Mouse (Mus musculus): ENCODE measurements at regions not wholly inside any gene's neighbourhood (a gene's known extent, or its start where the extent isn't known, plus 50 kb on each side); places are given as distances from the start of the nearest gene placed in this dataset.

DNA sequence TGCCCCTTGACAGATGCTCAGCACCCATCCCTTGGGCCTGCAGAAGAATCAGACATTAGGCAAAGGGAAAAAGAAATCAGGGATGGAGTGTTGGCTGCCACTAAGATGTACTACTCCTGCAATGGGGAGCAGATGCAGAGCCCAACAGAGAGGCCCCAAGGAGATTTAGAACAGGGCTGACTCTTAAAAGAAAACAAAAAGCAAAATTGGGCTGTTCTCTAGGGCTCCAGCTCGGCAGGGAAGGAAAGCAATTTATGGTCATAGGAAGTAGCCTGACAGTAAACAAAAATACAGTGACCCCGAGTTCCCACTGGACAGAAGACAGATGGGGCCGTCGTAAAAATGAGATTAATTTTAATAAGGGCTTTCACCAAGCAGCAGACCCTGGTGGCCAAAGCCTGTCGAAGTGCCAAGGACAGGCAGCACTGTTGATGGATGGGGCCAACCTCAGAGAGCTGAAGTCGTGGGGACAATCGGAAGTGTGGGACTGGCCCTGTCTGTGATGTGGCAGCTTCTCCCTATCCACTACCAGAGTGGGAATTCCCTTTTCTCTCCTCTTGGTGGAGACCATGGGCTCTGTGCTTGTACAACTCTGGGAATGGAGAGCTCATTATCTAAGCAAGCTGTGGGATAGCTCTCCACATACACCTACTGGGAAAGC is 109.4 kb upstream of the Gm12830 start:
- DNase-seq, result no peak
- Histone ChIP-seq H3K27me3 (ENCODE audit: control insufficient read depth, insufficient read depth, low read length) (no peaks in the 10 kb centered on the region), H3K36me3 (ENCODE audit: control insufficient read depth, insufficient read depth, low read length) (no peaks in the 10 kb centered on the region), H3K4me1 (replicated peaks; ENCODE audit: control insufficient read depth, insufficient read depth, low read length) (no peaks in the 10 kb centered on the region), H3K27ac (ENCODE audit: control insufficient read depth, insufficient read depth, low read length) (no peak overlapping the region), H3K4me3 (ENCODE audit: control insufficient read depth, insufficient read depth, low read length) (no peak overlapping the region)
- TF ChIP-seq POLR2A (IDR thresholded peaks at IDR 0.05; ENCODE audit: control insufficient read depth, extremely low read depth, insufficient read depth, low read length, poor library complexity), result no peak
- no peak for TF ChIP-seq CTCF (IDR thresholded peaks at IDR 0.05; ENCODE audit: borderline replicate concordance, control insufficient read depth, extremely low read depth, insufficient read depth, low read length, poor library complexity)
- WGBS, result 77% methylated on average over 7 of the region's 7 CpGs

DNA sequence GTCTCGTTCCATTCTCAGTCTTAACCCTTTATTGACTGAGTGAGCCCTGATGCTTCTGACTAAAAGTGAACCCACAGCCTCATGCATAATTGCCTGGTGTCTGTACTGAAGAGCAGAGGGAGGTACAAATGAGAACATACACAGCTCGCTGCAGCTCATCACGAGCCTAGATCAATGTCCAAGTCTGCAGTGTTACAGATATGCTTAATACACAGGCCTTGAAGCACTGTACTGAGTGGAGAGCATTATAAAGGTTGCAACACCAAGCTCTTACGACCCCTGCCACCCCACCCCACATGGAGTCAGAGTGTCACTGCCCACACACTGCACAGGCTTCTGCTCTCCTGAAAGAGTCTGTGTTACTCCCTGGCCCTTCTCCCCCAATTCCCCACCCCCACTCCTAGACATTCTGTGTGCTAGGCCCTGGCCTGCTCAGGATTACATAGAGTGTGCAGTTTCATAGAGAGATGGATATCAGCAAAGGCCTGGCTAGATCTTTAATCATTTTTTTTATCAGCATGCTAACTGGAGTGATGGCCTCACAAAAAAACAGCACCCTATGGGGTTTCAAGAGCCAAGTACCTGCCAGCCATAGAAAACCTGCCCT is 108.5 kb upstream of the Gm12830 start:
- no peaks in the 10 kb centered on the region for H3K4me1 ChIP-seq (replicated peaks; ENCODE audit: control insufficient read depth, insufficient read depth, low read length)
- WGBS, result 92% methylated on average over 4 of the region's 4 CpGs
- no peaks in the 10 kb centered on the region for H3K36me3 ChIP-seq (ENCODE audit: control insufficient read depth, insufficient read depth, low read length)
- H3K4me3 ChIP-seq (ENCODE audit: control insufficient read depth, insufficient read depth, low read length), result no peak overlapping the region
- no peaks in the 10 kb centered on the region for H3K27me3 ChIP-seq (ENCODE audit: control insufficient read depth, insufficient read depth, low read length)
- TF ChIP-seq POLR2A (IDR thresholded peaks at IDR 0.05; ENCODE audit: control insufficient read depth, extremely low read depth, insufficient read depth, low read length, poor library complexity) (no peak), CTCF (IDR thresholded peaks at IDR 0.05; ENCODE audit: borderline replicate concordance, control insufficient read depth, extremely low read depth, insufficient read depth, low read length, poor library complexity) (no peak)
- DNase-seq, result no peak
- no peak overlapping the region for H3K27ac ChIP-seq (ENCODE audit: control insufficient read depth, insufficient read depth, low read length)

DNA sequence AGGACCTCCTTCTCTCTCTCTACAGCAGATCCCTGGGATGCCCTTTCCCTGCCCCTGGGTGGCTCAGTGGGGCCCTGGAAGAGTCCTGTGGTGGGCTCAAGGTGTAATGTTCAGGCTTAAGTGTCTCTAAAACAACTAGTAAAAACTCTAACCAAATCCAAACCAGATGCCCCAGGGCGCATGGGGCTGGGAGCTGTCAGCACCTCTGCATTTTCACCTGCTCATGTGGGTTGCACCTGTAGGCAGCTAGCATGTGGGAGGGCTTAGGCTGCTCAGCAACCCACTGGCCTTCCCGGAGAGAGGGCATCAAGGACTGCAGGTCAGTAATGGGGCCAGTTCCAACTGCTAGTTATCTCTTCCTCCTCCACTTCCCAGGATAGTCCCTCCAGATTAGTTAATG is 104.8 kb upstream of the Gm12830 start:
- no peak for DNase-seq
- H3K4me3 ChIP-seq (ENCODE audit: control insufficient read depth, insufficient read depth, low read length), result no peak overlapping the region
- TF ChIP-seq CTCF (IDR thresholded peaks at IDR 0.05; ENCODE audit: borderline replicate concordance, control insufficient read depth, extremely low read depth, insufficient read depth, low read length, poor library complexity) (no peak), POLR2A (IDR thresholded peaks at IDR 0.05; ENCODE audit: control insufficient read depth, extremely low read depth, insufficient read depth, low read length, poor library complexity) (no peak)
- H3K4me1 ChIP-seq (replicated peaks; ENCODE audit: control insufficient read depth, insufficient read depth, low read length), result no peaks in the 10 kb centered on the region
- H3K27me3 ChIP-seq (ENCODE audit: control insufficient read depth, insufficient read depth, low read length), result no peaks in the 10 kb centered on the region
- WGBS, result 86% methylated on average over 2 of the region's 2 CpGs
- H3K27ac ChIP-seq (ENCODE audit: control insufficient read depth, insufficient read depth, low read length), result no peak overlapping the region
- no peaks in the 10 kb centered on the region for H3K36me3 ChIP-seq (ENCODE audit: control insufficient read depth, insufficient read depth, low read length)

DNA sequence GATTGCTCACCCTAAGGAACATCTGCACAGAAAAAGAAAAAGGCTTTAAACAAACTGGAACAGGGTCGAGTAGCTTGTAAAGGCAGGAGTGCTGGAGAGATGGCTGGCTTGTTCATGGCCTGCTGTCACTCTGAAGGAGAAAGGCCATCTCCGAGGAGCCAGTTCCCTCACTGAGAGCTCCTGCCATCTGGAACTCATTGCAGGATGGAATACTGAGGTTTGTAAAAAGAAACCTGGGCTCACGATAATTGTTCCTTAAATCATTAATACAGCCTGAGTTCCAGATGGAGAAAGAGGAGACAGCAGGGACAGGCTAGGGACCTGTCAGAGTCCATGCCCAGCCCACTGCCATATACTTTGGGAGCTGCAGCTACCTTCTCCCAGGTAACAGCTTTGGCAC is 100.8 kb upstream of the Gm12830 start:
- no peaks in the 10 kb centered on the region for H3K27me3 ChIP-seq (ENCODE audit: control insufficient read depth, insufficient read depth, low read length)
- H3K27ac ChIP-seq (ENCODE audit: control insufficient read depth, insufficient read depth, low read length), result no peak overlapping the region
- no peaks in the 10 kb centered on the region for H3K36me3 ChIP-seq (ENCODE audit: control insufficient read depth, insufficient read depth, low read length)
- no peak for DNase-seq
- WGBS, result 84% methylated on average over 3 of the region's 3 CpGs
- no peak overlapping the region for H3K4me3 ChIP-seq (ENCODE audit: control insufficient read depth, insufficient read depth, low read length)
- TF ChIP-seq CTCF (IDR thresholded peaks at IDR 0.05; ENCODE audit: borderline replicate concordance, control insufficient read depth, extremely low read depth, insufficient read depth, low read length, poor library complexity), result no peak
- TF ChIP-seq POLR2A (IDR thresholded peaks at IDR 0.05; ENCODE audit: control insufficient read depth, extremely low read depth, insufficient read depth, low read length, poor library complexity), result no peak
- H3K4me1 ChIP-seq (replicated peaks; ENCODE audit: control insufficient read depth, insufficient read depth, low read length), result no peaks in the 10 kb centered on the region

DNA sequence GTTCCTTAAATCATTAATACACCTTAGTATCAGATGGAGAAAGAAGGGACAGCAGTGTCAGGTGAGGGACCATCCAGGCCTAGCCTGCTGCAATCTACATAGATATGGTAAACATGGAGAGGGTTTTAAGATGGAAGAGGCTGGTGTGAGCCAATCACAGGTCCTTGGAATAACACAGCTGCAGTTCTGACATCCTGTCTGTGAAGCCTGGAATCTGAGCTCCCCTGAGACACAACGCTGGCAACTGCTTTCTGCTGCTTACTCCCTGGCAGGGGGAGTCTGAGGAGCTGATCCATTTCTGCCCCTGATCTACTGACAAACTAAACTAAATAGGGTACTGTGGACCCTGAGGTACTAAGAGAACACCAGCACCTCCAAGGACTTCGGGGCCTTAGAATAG is 100.1 kb upstream of the Gm12830 start:
- WGBS, result 78% methylated on average over 2 of the region's 2 CpGs
- Histone ChIP-seq H3K36me3 (ENCODE audit: control insufficient read depth, insufficient read depth, low read length) (no peaks in the 10 kb centered on the region), H3K27ac (ENCODE audit: control insufficient read depth, insufficient read depth, low read length) (no peak overlapping the region), H3K4me1 (replicated peaks; ENCODE audit: control insufficient read depth, insufficient read depth, low read length) (no peaks in the 10 kb centered on the region), H3K27me3 (ENCODE audit: control insufficient read depth, insufficient read depth, low read length) (no peaks in the 10 kb centered on the region), H3K4me3 (ENCODE audit: control insufficient read depth, insufficient read depth, low read length) (no peak overlapping the region)
- DNase-seq, result no peak
- TF ChIP-seq POLR2A (IDR thresholded peaks at IDR 0.05; ENCODE audit: control insufficient read depth, extremely low read depth, insufficient read depth, low read length, poor library complexity) (no peak), CTCF (IDR thresholded peaks at IDR 0.05; ENCODE audit: borderline replicate concordance, control insufficient read depth, extremely low read depth, insufficient read depth, low read length, poor library complexity) (no peak)

DNA sequence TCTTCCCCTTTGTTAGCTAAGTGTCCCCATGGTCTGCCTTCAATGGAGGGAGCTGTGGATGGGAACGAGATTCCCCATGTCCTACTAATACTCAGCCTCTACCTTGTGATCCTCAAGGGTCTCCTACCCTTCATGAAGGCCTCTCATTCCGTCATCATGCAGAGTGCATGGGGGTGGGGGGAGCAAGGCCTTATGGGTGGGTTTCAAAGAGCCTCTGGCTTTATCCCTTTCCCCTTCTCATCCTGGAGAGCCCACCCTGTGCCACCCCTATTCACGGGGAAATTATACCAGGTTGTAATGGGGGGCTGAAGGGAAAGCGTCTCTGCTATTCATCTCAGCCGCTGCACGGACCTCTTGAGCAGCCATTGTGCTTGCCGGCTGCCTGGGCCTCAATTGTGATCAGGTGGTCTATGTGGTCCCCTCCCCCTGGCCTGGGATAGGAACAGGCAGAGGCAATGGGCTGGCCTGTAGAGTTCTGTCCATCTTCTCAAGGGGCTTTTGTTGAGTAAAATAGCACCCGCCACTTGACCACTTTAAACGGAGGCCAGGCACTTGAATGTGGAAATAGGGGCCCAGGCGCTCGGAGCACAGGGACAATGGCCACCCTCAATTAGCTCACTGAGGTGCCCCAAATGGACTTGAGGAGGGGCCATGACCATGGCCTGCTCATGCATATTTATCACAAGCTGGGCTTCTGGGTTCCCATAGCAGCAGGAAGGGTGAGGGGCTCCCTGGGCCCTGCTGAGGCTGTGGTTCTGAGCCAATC is 93.1 kb upstream of the Gm12830 start:
- H3K4me1 ChIP-seq (replicated peaks; ENCODE audit: control insufficient read depth, insufficient read depth, low read length), result no peaks in the 10 kb centered on the region
- TF ChIP-seq POLR2A (IDR thresholded peaks at IDR 0.05; ENCODE audit: control insufficient read depth, extremely low read depth, insufficient read depth, low read length, poor library complexity), result no peak
- no peak for TF ChIP-seq CTCF (IDR thresholded peaks at IDR 0.05; ENCODE audit: borderline replicate concordance, control insufficient read depth, extremely low read depth, insufficient read depth, low read length, poor library complexity)
- no peak overlapping the region for H3K27ac ChIP-seq (ENCODE audit: control insufficient read depth, insufficient read depth, low read length)
- H3K36me3 ChIP-seq (ENCODE audit: control insufficient read depth, insufficient read depth, low read length), result no peaks in the 10 kb centered on the region
- H3K4me3 ChIP-seq (ENCODE audit: control insufficient read depth, insufficient read depth, low read length), result no peak overlapping the region
- DNase-seq, result no peak
- WGBS, result 96% methylated on average over 11 of the region's 11 CpGs
- H3K27me3 ChIP-seq (ENCODE audit: control insufficient read depth, insufficient read depth, low read length), result no peaks in the 10 kb centered on the region

Data from thymus, adult 2 months (tissue).